Mouse (Mus musculus): ENCODE measurements around the gene Asz1.

- no peak for TF ChIP-seq GATA1 (IDR thresholded peaks at IDR 0.05; ENCODE audit: borderline replicate concordance, low read length)
- no peak for TF ChIP-seq FLI1 (IDR thresholded peaks at IDR 0.05; ENCODE audit: low read length)
Observed at GRCm38 (mm10) chr6:18024133-18024794, 84.6 kb downstream of the Asz1 start.

All from megakaryocyte, embryonic 14.5 days (primary cell).